Mouse (Mus musculus) kidney, postnatal 0 days (tissue): ENCODE measurements around the gene Tuba1c. TPM values are rescaled to one million over a fixed set of nuclear protein-coding genes. Genes with fewer than 3 reads are reported as not detected.

ENCODE experiments used
- ATAC-seq: fragments of 200-750 bp; cut with Nextera tagmentation; replicated peaks from 2 replicates; pipeline ENCODE4 v1.8.0; 2017; ENCODE audit warnings: low read depth, moderate number of reproducible peaks, moderate TSS enrichment, moderate library complexity; ENCODE audit not compliant: low FRiP score
- DNase-seq: peaks from one replicate; pipeline ENCODE4 v3.0.0-alpha.2; 2016; ENCODE audit warnings: low spot score
- H3K27ac ChIP-seq: fragments of 300-500 bp; sonication (generic); 2 replicates; pipeline ENCODE4 v1.5.1; 2014; ENCODE audit warnings: mild to moderate bottlenecking
- H3K27me3 ChIP-seq: fragments of 300-500 bp; sonication (generic); 2 replicates; pipeline ENCODE4 v1.6.1; 2014; ENCODE audit warnings: low read length, mixed read lengths; ENCODE audit not compliant: insufficient read depth
- H3K36me3 ChIP-seq: fragments of 300-500 bp; sonication (generic); 2 replicates; pipeline ENCODE4 v1.6.1; 2014; ENCODE audit warnings: low read length, mixed read lengths; ENCODE audit not compliant: insufficient read depth
- H3K4me1 ChIP-seq: fragments of 300-500 bp; sonication (generic); replicated peaks from 2 replicates; pipeline ENCODE4 v1.6.1; 2014; ENCODE audit warnings: antibody characterized with exemption, low read length, mixed read lengths; ENCODE audit not compliant: insufficient read depth
- H3K4me2 ChIP-seq: fragments of 300-500 bp; sonication (generic); 2 replicates; pipeline ENCODE4 v1.6.1; 2014; ENCODE audit warnings: mild to moderate bottlenecking, low read length, moderate library complexity, mixed read lengths
- H3K4me3 ChIP-seq: fragments of 300-500 bp; sonication (generic); replicated peaks from 2 replicates; pipeline ENCODE4 v1.5.1; 2014; ENCODE audit warnings: low read depth, low read length
- H3K9ac ChIP-seq: fragments of 300-500 bp; sonication (generic); 2 replicates; pipeline ENCODE4 v1.6.1; 2014; ENCODE audit warnings: low read depth, low read length
- H3K9me3 ChIP-seq: fragments of 300-500 bp; sonication (generic); replicated peaks from 2 replicates; pipeline ENCODE4 v1.6.1; 2016; ENCODE audit warnings: low read length, inconsistent platforms, mixed read lengths
- CTCF ChIP-seq: IDR thresholded peaks from 2 replicates; pipeline ENCODE4 v1.5.1; 2016; ENCODE audit warnings: antibody characterized with exemption, low read depth, mild to moderate bottlenecking, moderate library complexity
- WGBS: fragments of 180-500 bp; shearing (Covaris S2); extraction: QIAGEN DNeasy Blood & Tissue Kit; methylation state at CpG from one replicate; pipeline ENCODE4 v1.1.7; 2014; 5-methylcytosine and 5-hydroxymethylcytosine counted together
- microRNA-seq: library from miRNA; unstranded; fragments of <30 nt; microRNA quantifications from one replicate; pipeline ENCODE4, GENCODE M21; 2016
- polyA plus RNA-seq: library from polyadenylated mRNA; unstranded; fragments of >200 nt; fragmentation: Nextera tagmentation; extraction: Ambion mirVana; gene quantifications from 2 replicates; pipeline ENCODE4 v1.2.1, GENCODE M21; 2015

The Tuba1c gene
- polyA plus RNA-seq, 1 experiment from 2014 or later, result 170 TPM

GRCm38 (mm10) chr15:99087253-99088075 is 57.8 kb downstream of the Tuba1c start, which contains the start of gene C1ql4:
TSS of gene C1ql4 (minus strand) at chr15:99087817.
- Histone ChIP-seq H3K4me1 (peaks cover 4% of the 10 kb centered on the region; the same call in 1 of the 2 replicates), H3K9ac (peak within 1 kb of the TSS; percentile 35; the same call in 1 of the 2 replicates), H3K27ac (no peak within 1 kb of the TSS), H3K9me3 (no peaks in the 10 kb centered on the region), H3K4me2 (peak within 1 kb of the TSS; percentile 53), H3K27me3 (peaks cover 22% of the 10 kb centered on the region), H3K4me3 (peak within 1 kb of the TSS; percentile 17), H3K36me3 (no peaks in the 10 kb centered on the region)
- no peak for DNase-seq
- no peak for ATAC-seq
- WGBS, result 6% methylated on average over 58 of the region's 60 CpGs
- peak; percentile 61 for TF ChIP-seq CTCF

Small RNA genes within 50 kb of the gene (microRNA-seq; reads per million reads assigned to microRNA genes)
- 0.80 reads per million for gene Mir6960

Other genes with a start within 250 kb of the Tuba1c start
- not detected in 2 replicates for gene Wnt1, start 240.0 kb upstream of the Tuba1c start, polyA plus RNA-seq
- gene Ddn, start 220.4 kb upstream of the Tuba1c start, polyA plus RNA-seq, result 4.4 and 6.1 TPM in 2 replicates
- 83.1 and 94.5 TPM in 2 replicates for gene Prkag1, start 198.4 kb upstream of the Tuba1c start, polyA plus RNA-seq
- gene Kmt2d, start 158.7 kb upstream of the Tuba1c start, polyA plus RNA-seq, result 6.4 and 8.3 TPM in 2 replicates
- 15.4 and 15.7 TPM in 2 replicates for gene Rhebl1, start 135.4 kb upstream of the Tuba1c start, polyA plus RNA-seq
- gene Dhh, start 131.4 kb upstream of the Tuba1c start, polyA plus RNA-seq, result 2.6 and 2.9 TPM in 2 replicates
- 11.6 and 13.0 TPM in 2 replicates for gene Lmbr1l, start 111.7 kb upstream of the Tuba1c start, polyA plus RNA-seq
- 903 and 1,010 TPM in 2 replicates for gene Tuba1b, start 95.3 kb upstream of the Tuba1c start, polyA plus RNA-seq
- not detected in 2 replicates for gene Gm49450, start 76.3 kb upstream of the Tuba1c start, polyA plus RNA-seq
- 460 and 537 TPM in 2 replicates for gene Tuba1a, start 76.2 kb upstream of the Tuba1c start, polyA plus RNA-seq
- gene Prph, start 25.3 kb downstream of the Tuba1c start, polyA plus RNA-seq, result 0.26 and 0.82 TPM in 2 replicates
- 11.4 and 11.5 TPM in 2 replicates for gene Troap, start 44.7 kb downstream of the Tuba1c start, polyA plus RNA-seq
- 1.3 TPM in 2 replicates for gene C1ql4, start 57.9 kb downstream of the Tuba1c start, polyA plus RNA-seq
- 8.8 TPM in 2 replicates for gene Dnajc22, start 63.3 kb downstream of the Tuba1c start, polyA plus RNA-seq
- gene Spats2, start 96.0 kb downstream of the Tuba1c start, polyA plus RNA-seq, result 33.5 and 34.6 TPM in 2 replicates
- 0.32 and 0.55 TPM in 2 replicates for gene Kcnh3, start 195.0 kb downstream of the Tuba1c start, polyA plus RNA-seq
- gene Mcrs1, start 222.1 kb downstream of the Tuba1c start, polyA plus RNA-seq, result 135 and 138 TPM in 2 replicates